Mouse (Mus musculus) heart, adult 10 weeks (tissue): ENCODE results near the gene Prickle1. TPM values are rescaled to one million over a fixed set of nuclear protein-coding genes. Genes with fewer than 3 reads are reported as not detected.

Experiments used
- polyA plus RNA-seq: library from polyadenylated mRNA; stranded (reverse); fragments of 350-450 nt; fragmentation: Illumina TruSeq; extraction: RNeasy Lipid Tissue Mini Kit (QIAGEN cat#74804); gene quantifications from one replicate; pipeline ENCODE4 v1.2.3, GENCODE M21; 2014; ENCODE audit warnings: low read depth, low replicate concordance

The Prickle1 gene
- 12.5 TPM for polyA plus RNA-seq

DNA sequence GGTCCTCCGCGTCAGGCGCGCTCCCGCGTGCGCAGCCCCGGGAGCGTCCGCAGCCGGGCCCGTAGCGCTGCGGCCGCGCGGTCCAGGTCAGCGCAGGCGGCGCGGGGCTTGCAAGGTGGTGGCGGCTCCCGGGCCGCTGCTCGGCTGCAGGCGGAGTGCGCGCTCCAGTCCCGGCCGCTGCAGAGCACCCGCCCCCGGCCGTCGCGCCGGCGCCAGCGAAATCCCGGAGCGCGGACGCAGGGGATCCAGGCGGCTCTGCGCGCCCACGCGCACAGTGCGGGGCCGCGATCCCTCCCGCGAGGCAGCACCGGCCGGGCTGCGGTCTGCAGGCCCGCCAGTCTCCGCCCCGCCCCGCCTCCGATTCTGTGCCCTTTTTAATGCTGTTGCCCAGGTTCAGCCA lies at the start of gene Prickle1:
TSS of gene Prickle1 (minus strand) at position 146 of the 400 bp plus-strand sequence.

Other genes with a start within 250 kb of the Prickle1 start
- 162 TPM for gene Zcrb1, start 197.6 kb downstream of the Prickle1 start, polyA plus RNA-seq
- 19.7 TPM for gene Pphln1, start 197.5 kb downstream of the Prickle1 start, polyA plus RNA-seq